Mouse (Mus musculus): Measurements from ENCODE around the gene Cadm3. TPM values are rescaled to one million over a fixed set of nuclear protein-coding genes. Genes with fewer than 3 reads are reported as not detected.

The Cadm3 gene
- total RNA-seq, 1 experiment = 0.85 TPM

DNA sequence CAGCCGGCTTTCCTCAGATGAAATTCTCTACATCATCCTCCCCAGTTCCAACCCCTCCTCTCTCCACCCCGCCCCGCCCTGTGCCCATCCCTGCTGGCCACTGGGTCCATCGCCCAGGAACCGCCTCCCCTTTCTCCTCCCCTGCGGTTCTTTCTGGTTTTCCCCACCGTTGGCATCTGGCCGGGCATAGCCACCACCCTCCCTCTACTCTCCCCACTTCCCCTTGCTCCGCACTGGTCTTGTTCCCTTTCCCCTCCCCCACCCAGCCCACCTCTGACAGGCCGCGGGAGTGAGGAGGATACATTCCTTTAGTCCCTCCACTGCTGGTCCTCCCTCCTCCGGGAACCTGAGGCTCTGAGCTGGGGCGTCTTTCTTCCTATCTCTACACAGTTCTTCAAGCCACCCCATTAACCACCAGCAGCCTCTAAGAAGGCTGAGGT, 1.5 kb downstream of the Cadm3 start:
- no peaks in the 10 kb centered on the region for H3K9me3 ChIP-seq (ENCODE audit: control insufficient read depth, insufficient read depth, low read depth, low read length)
- no peak for DNase-seq (ENCODE audit: low read depth, low spot score)
- TF ChIP-seq ZC3H11A (IDR thresholded peaks at IDR 0.05; ENCODE audit: borderline replicate concordance, low read depth, low read length) (no peak), CHD2 (IDR thresholded peaks at IDR 0.05; ENCODE audit: low read depth, low read length) (no peak), MAFK (IDR thresholded peaks at IDR 0.05; ENCODE audit: insufficient read depth, low read depth, low read length) (no peak), HCFC1 (IDR thresholded peaks at IDR 0.05; ENCODE audit: borderline replicate concordance, insufficient read depth, low read length) (no peak), ZNF384 (IDR thresholded peaks at IDR 0.05; ENCODE audit: low read depth, low read length) (no peak)
- H3K4me1 ChIP-seq (ENCODE audit: control insufficient read depth in 2 of 2, insufficient read depth in 2 of 2, low read length in 2 of 2, poor library complexity in 1 of 2) = peaks cover 0 to 9% of the 10 kb centered on the region in 2 experiments; a peak in 2 of 4 replicates
- in situ Hi-C loops (cut with MboI; ENCODE audit: low sequenced_read_pairs in 2 of 2, unreplicated experiment in 2 of 2) = no loop called here
- no peak overlapping the region for H3K27ac ChIP-seq (ENCODE audit: insufficient read depth, low read depth, low read length, poor library complexity, severe bottlenecking)
- peak overlapping the region; percentile 16 to 18; a peak in 2 of 4 replicates for H3K4me3 ChIP-seq (ENCODE audit: insufficient read depth in 1 of 2, low read depth in 1 of 2, low read length in 2 of 2, poor library complexity in 1 of 2, severe bottlenecking in 1 of 2)
- no peak overlapping the region for H3K9ac ChIP-seq (ENCODE audit: insufficient read depth, low read depth, low read length, poor library complexity, severe bottlenecking)
- no peaks in the 10 kb centered on the region for H3K36me3 ChIP-seq (ENCODE audit: control insufficient read depth, insufficient read depth, low read length, poor library complexity, severe bottlenecking)

DNA sequence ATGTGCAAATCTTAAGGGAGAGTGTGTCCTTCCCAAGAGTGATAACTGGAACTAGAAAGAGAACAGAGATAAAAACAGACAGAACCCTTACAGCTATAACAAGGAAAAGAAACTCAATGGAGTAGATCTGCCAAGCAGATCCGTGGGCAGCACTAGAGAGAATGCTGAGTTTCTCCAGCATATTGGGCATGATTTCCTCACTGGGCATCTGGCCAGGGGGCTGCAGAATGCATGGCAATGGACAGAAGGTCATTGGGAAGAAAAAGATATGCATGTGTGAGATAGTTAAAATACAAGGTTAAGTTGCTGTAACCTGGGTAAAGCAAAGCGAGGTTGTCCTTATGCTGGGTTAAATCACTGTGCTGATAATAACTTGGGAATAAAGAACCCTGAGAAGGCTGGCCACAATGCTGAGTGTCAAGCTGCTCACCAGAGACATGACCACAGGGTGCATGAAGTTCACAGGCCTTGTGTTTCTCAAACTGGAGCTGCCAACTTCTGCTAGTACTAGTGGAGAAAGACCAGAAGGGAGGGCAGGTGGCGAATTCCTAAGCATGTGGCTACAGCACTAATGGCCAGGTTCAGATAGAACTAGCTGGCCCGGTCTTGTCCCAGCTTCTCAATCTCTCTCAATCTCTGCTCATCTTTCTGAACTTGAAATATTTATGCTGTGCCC, 3.2 kb downstream of the Cadm3 start:
- in situ Hi-C loops (cut with MboI; ENCODE audit: low sequenced_read_pairs in 2 of 2, unreplicated experiment in 2 of 2) = no loop called here

DNA sequence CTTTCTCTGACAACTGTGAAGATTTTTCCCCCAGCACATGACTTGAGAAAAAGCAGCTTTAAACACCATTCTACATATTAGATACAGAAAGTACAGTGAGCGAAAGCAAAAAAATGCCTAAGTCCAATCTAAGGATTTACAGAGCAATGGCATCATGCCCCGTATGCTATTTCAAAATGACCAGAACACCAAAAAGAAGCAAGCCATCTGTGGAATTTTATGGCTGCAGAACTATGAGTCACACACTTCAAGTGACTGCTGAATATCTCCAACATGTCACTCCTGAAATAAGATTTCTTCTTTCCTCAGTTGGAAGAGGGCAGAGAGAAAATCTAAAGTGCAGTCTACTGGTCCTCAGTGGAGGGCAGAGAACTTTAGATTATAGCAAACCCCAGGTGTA, 4.1 kb downstream of the Cadm3 start:
- Histone ChIP-seq H3K36me3 (ENCODE audit: control insufficient read depth, insufficient read depth, low read length, poor library complexity, severe bottlenecking) (no peaks in the 10 kb centered on the region), H3K4me3 (ENCODE audit: insufficient read depth in 1 of 2, low read depth in 1 of 2, low read length in 2 of 2, poor library complexity in 1 of 2, severe bottlenecking in 1 of 2) (no peak overlapping the region), H3K9me3 (ENCODE audit: control insufficient read depth, insufficient read depth, low read depth, low read length) (no peaks in the 10 kb centered on the region), H3K27ac (ENCODE audit: insufficient read depth, low read depth, low read length, poor library complexity, severe bottlenecking) (no peak overlapping the region), H3K9ac (ENCODE audit: insufficient read depth, low read depth, low read length, poor library complexity, severe bottlenecking) (no peak overlapping the region), H3K4me1 (ENCODE audit: control insufficient read depth in 2 of 2, insufficient read depth in 2 of 2, low read length in 2 of 2, poor library complexity in 1 of 2) (peaks cover 0 to 9% of the 10 kb centered on the region in 2 experiments; a peak in 2 of 4 replicates)
- in situ Hi-C loops (cut with MboI; ENCODE audit: low sequenced_read_pairs in 2 of 2, unreplicated experiment in 2 of 2) = no loop called here
- TF ChIP-seq ZNF384 (IDR thresholded peaks at IDR 0.05; ENCODE audit: low read depth, low read length) (no peak), ZC3H11A (IDR thresholded peaks at IDR 0.05; ENCODE audit: borderline replicate concordance, low read depth, low read length) (no peak), CHD2 (IDR thresholded peaks at IDR 0.05; ENCODE audit: low read depth, low read length) (no peak), MAFK (IDR thresholded peaks at IDR 0.05; ENCODE audit: insufficient read depth, low read depth, low read length) (no peak)
- DNase-seq (ENCODE audit: low read depth, low spot score) = no peak

More for the DNA sequence above, 3.2 kb downstream of the Cadm3 start:
- TF ChIP-seq MAFK (IDR thresholded peaks at IDR 0.05; ENCODE audit: insufficient read depth, low read depth, low read length) (no peak), ZNF384 (IDR thresholded peaks at IDR 0.05; ENCODE audit: low read depth, low read length) (no peak), CHD2 (IDR thresholded peaks at IDR 0.05; ENCODE audit: low read depth, low read length) (no peak), HCFC1 (IDR thresholded peaks at IDR 0.05; ENCODE audit: borderline replicate concordance, insufficient read depth, low read length) (no peak), ZC3H11A (IDR thresholded peaks at IDR 0.05; ENCODE audit: borderline replicate concordance, low read depth, low read length) (no peak)
- Histone ChIP-seq H3K4me1 (ENCODE audit: control insufficient read depth in 2 of 2, insufficient read depth in 2 of 2, low read length in 2 of 2, poor library complexity in 1 of 2) (peaks cover 0 to 9% of the 10 kb centered on the region in 2 experiments; a peak in 2 of 4 replicates), H3K4me3 (ENCODE audit: insufficient read depth in 1 of 2, low read depth in 1 of 2, low read length in 2 of 2, poor library complexity in 1 of 2, severe bottlenecking in 1 of 2) (no peak overlapping the region), H3K9me3 (ENCODE audit: control insufficient read depth, insufficient read depth, low read depth, low read length) (no peaks in the 10 kb centered on the region), H3K9ac (ENCODE audit: insufficient read depth, low read depth, low read length, poor library complexity, severe bottlenecking) (no peak overlapping the region), H3K36me3 (ENCODE audit: control insufficient read depth, insufficient read depth, low read length, poor library complexity, severe bottlenecking) (no peaks in the 10 kb centered on the region), H3K27ac (ENCODE audit: insufficient read depth, low read depth, low read length, poor library complexity, severe bottlenecking) (no peak overlapping the region)
- DNase-seq (ENCODE audit: low read depth, low spot score) = no peak

DNA sequence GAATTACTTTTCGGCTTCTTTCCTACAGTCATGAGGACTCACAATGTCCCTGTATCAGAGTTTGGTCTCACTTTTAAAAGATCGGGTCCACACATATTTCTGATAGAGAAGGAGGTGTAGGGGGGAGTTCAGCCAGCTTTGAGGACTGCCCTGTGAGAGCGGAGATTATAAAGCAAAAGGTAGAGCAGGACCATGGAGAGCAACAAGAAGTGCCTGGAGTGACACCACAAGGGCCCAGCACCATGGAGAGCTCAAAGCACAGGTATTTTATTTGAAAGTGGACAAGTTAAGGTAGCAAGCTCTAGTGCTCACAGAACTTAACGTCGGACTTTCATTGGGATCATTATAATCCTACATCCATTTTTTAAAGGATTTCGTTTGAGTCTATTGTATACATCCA, 5.8 kb downstream of the Cadm3 start:
- in situ Hi-C loops (cut with MboI; ENCODE audit: low sequenced_read_pairs in 2 of 2, unreplicated experiment in 2 of 2) = no loop called here
- DNase-seq (ENCODE audit: low read depth, low spot score) = peak; percentile 70
- Histone ChIP-seq H3K4me1 (ENCODE audit: control insufficient read depth in 2 of 2, insufficient read depth in 2 of 2, low read length in 2 of 2, poor library complexity in 1 of 2) (peaks cover 0 to 6% of the 10 kb centered on the region in 2 experiments; a peak in 2 of 4 replicates), H3K36me3 (ENCODE audit: control insufficient read depth, insufficient read depth, low read length, poor library complexity, severe bottlenecking) (no peaks in the 10 kb centered on the region), H3K27ac (ENCODE audit: insufficient read depth, low read depth, low read length, poor library complexity, severe bottlenecking) (no peak overlapping the region), H3K4me3 (ENCODE audit: insufficient read depth in 1 of 2, low read depth in 1 of 2, low read length in 2 of 2, poor library complexity in 1 of 2, severe bottlenecking in 1 of 2) (no peak overlapping the region), H3K9ac (ENCODE audit: insufficient read depth, low read depth, low read length, poor library complexity, severe bottlenecking) (no peak overlapping the region), H3K9me3 (ENCODE audit: control insufficient read depth, insufficient read depth, low read depth, low read length) (no peaks in the 10 kb centered on the region)
- TF ChIP-seq MAFK (IDR thresholded peaks at IDR 0.05; ENCODE audit: insufficient read depth, low read depth, low read length) (no peak), HCFC1 (IDR thresholded peaks at IDR 0.05; ENCODE audit: borderline replicate concordance, insufficient read depth, low read length) (no peak)

Measured in ES-E14 (cell line).